Mouse (Mus musculus) limb, embryonic 10.5 days (tissue): ENCODE data around the gene Stoml1. TPM values are rescaled to one million over a fixed set of nuclear protein-coding genes. Genes with fewer than 3 reads are reported as not detected.
"Not testable (repeated sequence)": the region's sequence is repeated elsewhere in the genome, so short reads cannot be mapped to it uniquely, and the experiment has no call there.

Experiments used
- DNase-seq: peaks from one replicate; pipeline ENCODE4 v3.0.0-alpha.2; 2017; ENCODE audit warnings: low spot score
- H3K27ac ChIP-seq: fragments of 300-500 bp; sonication (generic); 2 replicates; pipeline ENCODE4 v1.5.1; 2016; ENCODE audit warnings: mild to moderate bottlenecking
- H3K27me3 ChIP-seq: fragments of 300-500 bp; sonication (generic); 2 replicates; pipeline ENCODE4 v1.6.1; 2016; ENCODE audit warnings: low read depth, mild to moderate bottlenecking; ENCODE audit not compliant: poor library complexity, severe bottlenecking
- H3K36me3 ChIP-seq: fragments of 300-500 bp; sonication (generic); 2 replicates; pipeline ENCODE4 v1.6.1; 2016; ENCODE audit warnings: mild to moderate bottlenecking, moderate library complexity
- H3K4me1 ChIP-seq: fragments of 300-500 bp; sonication (generic); 2 replicates; pipeline ENCODE4 v1.6.1; 2016
- H3K4me3 ChIP-seq: fragments of 300-500 bp; sonication (generic); 2 replicates; pipeline ENCODE4 v1.5.1; 2016; ENCODE audit warnings: mild to moderate bottlenecking, moderate library complexity
- H3K9me3 ChIP-seq: fragments of 300-500 bp; sonication (generic); replicated peaks from 2 replicates; pipeline ENCODE4 v1.6.1; 2016; ENCODE audit warnings: mild to moderate bottlenecking
- WGBS: fragments of 180-500 bp; shearing (Covaris S2); methylation state at CpG from one replicate; pipeline ENCODE4 v1.1.7; 2016; 5-methylcytosine and 5-hydroxymethylcytosine counted together
- polyA plus RNA-seq: library from polyadenylated mRNA; unstranded; fragments of >200 nt; fragmentation: Nextera tagmentation; extraction: Ambion mirVana; gene quantifications from 2 replicates; pipeline ENCODE4 v1.2.1, GENCODE M21; 2016

Stoml1 gene
- polyA plus RNA-seq, 1 experiment from 2014 or later: 26.1 TPM

- Histone ChIP-seq H3K36me3 (no peaks in the 10 kb centered on the region), H3K27ac (no peak overlapping the region), H3K9me3 (no peaks in the 10 kb centered on the region), H3K4me1 (peaks cover 12% of the 10 kb centered on the region), H3K27me3 (no peaks in the 10 kb centered on the region), H3K4me3 (no peak overlapping the region)
- peak; percentile 73 for DNase-seq
- WGBS: 58% methylated on average over 12 of the region's 12 CpGs
Measured at GRCm38 (mm10) chr9:58268384-58269313, 15.7 kb downstream of the Stoml1 start.

GRCm38 (mm10) chr9:58270081-58270480 lies 17.1 kb downstream of the Stoml1 start:
- 59% methylated on average over 3 of the region's 3 CpGs for WGBS
- no peak overlapping the region for H3K4me3 ChIP-seq
- no peaks in the 10 kb centered on the region for H3K27me3 ChIP-seq

GRCm38 (mm10) chr9:58271109-58271508 lies 18.1 kb downstream of the Stoml1 start:
- Histone ChIP-seq H3K4me1 (peaks cover 28% of the 10 kb centered on the region), H3K27ac (no peak overlapping the region), H3K9me3 (no peaks in the 10 kb centered on the region), H3K27me3 (no peaks in the 10 kb centered on the region), H3K36me3 (no peaks in the 10 kb centered on the region), H3K4me3 (no peak overlapping the region)
- DNase-seq: no peak
- WGBS: 92% methylated on average over 3 of the region's 3 CpGs

More at GRCm38 (mm10) chr9:58270081-58270480, 17.1 kb downstream of the Stoml1 start:
- DNase-seq: no peak
- H3K4me1 ChIP-seq: peaks cover 22% of the 10 kb centered on the region
- no peak overlapping the region for H3K27ac ChIP-seq
- no peaks in the 10 kb centered on the region for H3K9me3 ChIP-seq
- H3K36me3 ChIP-seq: no peaks in the 10 kb centered on the region

GRCm38 (mm10) chr9:58271551-58271950 lies 18.6 kb downstream of the Stoml1 start:
- H3K27me3 ChIP-seq, H3K9me3 ChIP-seq, H3K4me3 ChIP-seq, H3K36me3 ChIP-seq, DNase-seq, H3K27ac ChIP-seq: not testable (repeated sequence)
- H3K4me1 ChIP-seq: peaks cover 24% of the 10 kb centered on the region
- 93% methylated on average over 9 of the region's 9 CpGs for WGBS

- Histone ChIP-seq H3K27me3 (no peaks in the 10 kb centered on the region), H3K4me3 (no peak overlapping the region), H3K4me1 (peaks cover 19% of the 10 kb centered on the region), H3K27ac (no peak overlapping the region), H3K9me3 (no peaks in the 10 kb centered on the region), H3K36me3 (no peaks in the 10 kb centered on the region)
- WGBS: 86% methylated on average over 2 of the region's 2 CpGs
- no peak for DNase-seq
Measured at GRCm38 (mm10) chr9:58272068-58272541, 19.1 kb downstream of the Stoml1 start.

- Histone ChIP-seq H3K9me3 (no peaks in the 10 kb centered on the region), H3K27me3 (no peaks in the 10 kb centered on the region), H3K36me3 (no peaks in the 10 kb centered on the region), H3K27ac (no peak overlapping the region), H3K4me3 (no peak overlapping the region), H3K4me1 (peaks cover 19% of the 10 kb centered on the region)
- WGBS: 81% methylated on average over 9 of the region's 9 CpGs
- no peak for DNase-seq
Measured at GRCm38 (mm10) chr9:58272855-58273254, 19.9 kb downstream of the Stoml1 start.

- Histone ChIP-seq H3K4me3 (no peak overlapping the region), H3K36me3 (no peaks in the 10 kb centered on the region), H3K27me3 (no peaks in the 10 kb centered on the region), H3K9me3 (no peaks in the 10 kb centered on the region), H3K4me1 (peaks cover 19% of the 10 kb centered on the region), H3K27ac (0 out of 2 replicates have a peak overlapping the region, but pooled peaks have one; percentile 19)
- no peak for DNase-seq
- WGBS: 84% methylated on average over 7 of the region's 7 CpGs
Measured at GRCm38 (mm10) chr9:58274101-58274604, 21.2 kb downstream of the Stoml1 start.

- 72% methylated on average over 3 of the region's 3 CpGs for WGBS
- Histone ChIP-seq H3K36me3 (no peaks in the 10 kb centered on the region), H3K9me3 (no peaks in the 10 kb centered on the region), H3K27me3 (no peaks in the 10 kb centered on the region), H3K4me3 (no peak overlapping the region), H3K27ac (no peak overlapping the region), H3K4me1 (peaks cover 19% of the 10 kb centered on the region)
- no peak for DNase-seq
Measured at GRCm38 (mm10) chr9:58274626-58275025, 21.7 kb downstream of the Stoml1 start.

GRCm38 (mm10) chr9:58275115-58275774 lies 22.3 kb downstream of the Stoml1 start:
- Histone ChIP-seq H3K9me3 (no peaks in the 10 kb centered on the region), H3K27ac (peak overlapping the region; percentile 70; the same call in 1 of the 2 replicates), H3K4me3 (no peak overlapping the region), H3K27me3 (no peaks in the 10 kb centered on the region), H3K4me1 (peaks cover 19% of the 10 kb centered on the region), H3K36me3 (no peaks in the 10 kb centered on the region)
- WGBS: 27% methylated on average over 8 of the region's 8 CpGs
- DNase-seq: no peak

- peaks cover 24% of the 10 kb centered on the region for H3K4me1 ChIP-seq
- no peaks in the 10 kb centered on the region for H3K36me3 ChIP-seq
- WGBS: 86% methylated on average over 3 of the region's 3 CpGs
- H3K4me3 ChIP-seq: no peak overlapping the region
- no peak for DNase-seq
- H3K27ac ChIP-seq: peak overlapping the region; percentile 70; the same call in 1 of the 2 replicates
- no peaks in the 10 kb centered on the region for H3K9me3 ChIP-seq
- H3K27me3 ChIP-seq: no peaks in the 10 kb centered on the region
Measured at GRCm38 (mm10) chr9:58275797-58276196, 22.8 kb downstream of the Stoml1 start.

- H3K27me3 ChIP-seq: no peaks in the 10 kb centered on the region
- no peak for DNase-seq
- peaks cover 24% of the 10 kb centered on the region for H3K4me1 ChIP-seq
- H3K9me3 ChIP-seq: no peaks in the 10 kb centered on the region
- no peaks in the 10 kb centered on the region for H3K36me3 ChIP-seq
- H3K4me3 ChIP-seq: no peak overlapping the region
- H3K27ac ChIP-seq: no peak overlapping the region
- WGBS: 66% methylated on average over 5 of the region's 5 CpGs
Measured at GRCm38 (mm10) chr9:58276346-58276745, 23.4 kb downstream of the Stoml1 start.

GRCm38 (mm10) chr9:58278313-58278712 lies 25.3 kb downstream of the Stoml1 start:
- Histone ChIP-seq H3K4me3 (no peak overlapping the region), H3K27ac (no peak overlapping the region), H3K4me1 (peaks cover 27% of the 10 kb centered on the region), H3K27me3 (no peaks in the 10 kb centered on the region), H3K9me3 (no peaks in the 10 kb centered on the region), H3K36me3 (no peaks in the 10 kb centered on the region)
- 93% methylated on average over 4 of the region's 4 CpGs for WGBS
- no peak for DNase-seq
